Mouse (Mus musculus): ENCODE results near the gene Pate3.

GRCm38 (mm10) chr9:35648102-35648501, at the start of gene Pate3:
- no peak for TF ChIP-seq POLR2AphosphoS5 (IDR thresholded peaks at IDR 0.05; ENCODE audit: insufficient replicate concordance, low read depth, low read length)
- TF ChIP-seq CTCF (IDR thresholded peaks at IDR 0.05; ENCODE audit: low read depth, low read length) = no peak
- no peak for TF ChIP-seq GATA1 (IDR thresholded peaks at IDR 0.05; ENCODE audit: borderline replicate concordance, low read length)
